Mouse (Mus musculus) hindbrain, embryonic 14.5 days (tissue): ENCODE results near the gene Olfr847. TPM values are rescaled to one million over a fixed set of nuclear protein-coding genes. Genes with fewer than 3 reads are reported as not detected.

ENCODE experiments used
- ATAC-seq: fragments of 200-750 bp; cut with Nextera tagmentation; 2 replicates; pipeline ENCODE4 v1.8.0; 2017; ENCODE audit warnings: moderate number of reproducible peaks, mild to moderate bottlenecking, moderate TSS enrichment, moderate library complexity; ENCODE audit not compliant: low FRiP score
- DNase-seq: peaks from one replicate; pipeline ENCODE4 v3.0.0-alpha.2; 2015; ENCODE audit warnings: low spot score
- H3K27ac ChIP-seq: fragments of 300-500 bp; sonication (generic); 2 replicates; pipeline ENCODE4 v1.5.1; 2014; ENCODE audit warnings: mild to moderate bottlenecking, moderate library complexity
- H3K27me3 ChIP-seq: fragments of 300-500 bp; sonication (generic); 2 replicates; pipeline ENCODE4 v1.6.1; 2014; ENCODE audit warnings: mild to moderate bottlenecking, low read length, mixed read lengths; ENCODE audit not compliant: control insufficient read depth, insufficient read depth
- H3K36me3 ChIP-seq: fragments of 300-500 bp; sonication (generic); replicated peaks from 2 replicates; pipeline ENCODE4 v1.6.1; 2014; ENCODE audit not compliant: control insufficient read depth, insufficient read depth
- H3K4me1 ChIP-seq: fragments of 300-500 bp; sonication (generic); replicated peaks from 2 replicates; pipeline ENCODE4 v1.6.1; 2014; ENCODE audit warnings: antibody characterized with exemption, low read length, mixed read lengths; ENCODE audit not compliant: control insufficient read depth, insufficient read depth
- H3K4me2 ChIP-seq: fragments of 300-500 bp; sonication (generic); replicated peaks from 2 replicates; pipeline ENCODE4 v1.6.1; 2014; ENCODE audit warnings: mild to moderate bottlenecking, moderate library complexity
- H3K4me3 ChIP-seq: fragments of 300-500 bp; sonication (generic); replicated peaks from 2 replicates; pipeline ENCODE4 v1.5.1; 2014; ENCODE audit warnings: mild to moderate bottlenecking, low read length
- H3K9ac ChIP-seq: fragments of 300-500 bp; sonication (generic); 2 replicates; pipeline ENCODE4 v1.6.1; 2014
- H3K9me3 ChIP-seq: fragments of 300-500 bp; sonication (generic); 2 replicates; pipeline ENCODE4 v1.6.1; 2016; ENCODE audit warnings: low read length; ENCODE audit not compliant: control insufficient read depth
- WGBS: fragments of 180-500 bp; shearing (Covaris S2); extraction: QIAGEN DNeasy Blood & Tissue Kit; methylation state at CpG from one replicate; pipeline ENCODE4 v1.1.7; 2014; 5-methylcytosine and 5-hydroxymethylcytosine counted together
- polyA plus RNA-seq: library from polyadenylated mRNA; unstranded; fragments of >200 nt; fragmentation: Nextera tagmentation; extraction: Ambion mirVana; gene quantifications from 2 replicates; pipeline ENCODE4 v1.2.1, GENCODE M21; 2014

Gene Olfr847
- polyA plus RNA-seq: not detected in 2 replicates

DNA sequence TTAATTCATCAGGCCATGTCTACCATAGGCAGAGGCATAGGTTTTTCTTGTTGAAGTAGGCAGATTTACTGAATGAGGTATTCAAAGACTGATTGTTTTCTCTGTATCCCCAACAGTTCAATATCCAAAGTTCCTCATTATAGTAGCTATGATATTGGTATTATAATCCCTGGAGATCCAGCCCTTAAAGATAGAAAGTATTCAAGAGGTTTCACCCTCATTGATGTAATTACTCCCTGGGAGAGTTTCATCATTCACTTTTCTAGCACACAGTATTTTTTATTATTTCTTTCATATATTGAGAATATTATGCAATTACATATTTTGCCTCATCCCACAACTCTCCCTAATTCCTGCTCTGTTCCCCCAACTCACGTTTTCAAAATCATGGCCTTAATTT is at the start of gene Olfr847:
Gene Olfr847 (minus strand): TSS at position 101 of the 400 bp plus-strand sequence.
- 56% methylated on average over 1 of the region's 1 CpGs for WGBS
- no peak within 1 kb of the TSS for H3K4me2 ChIP-seq
- H3K27ac ChIP-seq: no peak within 1 kb of the TSS
- no peaks in the 10 kb centered on the region for H3K36me3 ChIP-seq
- DNase-seq (no peak), ATAC-seq (no peak)
- H3K9me3 ChIP-seq: peaks cover 8% of the 10 kb centered on the region; the same call in 1 of the 2 replicates
- no peak within 1 kb of the TSS for H3K9ac ChIP-seq
- H3K27me3 ChIP-seq: no peaks in the 10 kb centered on the region
- no peaks in the 10 kb centered on the region for H3K4me1 ChIP-seq
- H3K4me3 ChIP-seq: no peak within 1 kb of the TSS

DNA sequence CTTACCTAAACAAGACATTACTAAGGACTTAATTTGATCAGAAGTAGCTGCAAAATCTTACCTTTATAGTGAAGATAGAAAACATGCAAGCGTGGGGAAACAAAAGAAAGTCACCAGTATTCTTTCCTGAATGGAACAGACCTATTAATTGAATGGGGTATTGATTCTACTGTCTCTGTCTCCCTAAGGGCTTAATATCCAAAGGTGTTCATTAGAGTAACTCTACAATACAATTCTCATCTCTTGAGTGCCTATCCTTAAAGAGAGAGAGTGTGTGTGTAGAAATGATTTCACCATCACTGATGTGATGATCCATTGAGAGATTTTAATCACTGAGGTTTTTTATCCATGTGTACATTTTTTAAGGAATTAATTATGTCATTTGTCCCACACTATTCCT is 14.6 kb downstream of the Olfr847 start, which contains the start of gene Olfr846:
Gene Olfr846 (minus strand): TSS at position 101 of the 400 bp plus-strand sequence.
- ATAC-seq (no peak), DNase-seq (no peak)
- Histone ChIP-seq H3K9me3 (peaks cover 22% of the 10 kb centered on the region), H3K4me2 (no peak within 1 kb of the TSS), H3K27me3 (no peaks in the 10 kb centered on the region), H3K36me3 (no peaks in the 10 kb centered on the region), H3K9ac (no peak within 1 kb of the TSS), H3K4me1 (no peaks in the 10 kb centered on the region), H3K27ac (no peak within 1 kb of the TSS), H3K4me3 (no peak within 1 kb of the TSS)
- 64% methylated on average over 1 of the region's 1 CpGs for WGBS

DNA sequence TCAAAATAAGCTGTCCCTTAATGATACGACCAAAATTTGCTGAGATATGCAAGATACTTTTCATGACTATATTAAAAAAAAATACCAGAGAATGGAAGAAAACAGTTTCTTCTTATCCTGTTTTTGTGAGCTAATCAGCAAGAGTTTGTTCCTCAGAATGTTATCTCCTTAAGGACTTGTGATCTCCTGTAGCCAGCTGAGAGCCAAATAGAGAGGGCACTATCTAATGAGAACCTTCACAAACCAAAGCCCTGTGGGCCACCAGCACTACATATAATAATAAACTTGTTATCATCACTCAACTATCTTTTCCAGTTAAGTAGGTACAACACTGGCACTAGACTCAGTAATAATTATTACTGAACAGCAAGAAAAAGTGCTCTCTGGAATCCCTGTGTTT is 42.3 kb downstream of the Olfr847 start, which contains the start of gene Olfr845:
Gene Olfr845 (plus strand): TSS at position 301 of the 400 bp plus-strand sequence.
- no peak within 1 kb of the TSS for H3K27ac ChIP-seq
- DNase-seq (no peak), ATAC-seq (no peak)
- H3K9me3 ChIP-seq: peaks cover 15% of the 10 kb centered on the region; the same call in 1 of the 2 replicates
- 75% methylated on average over 1 of the region's 1 CpGs for WGBS
- H3K9ac ChIP-seq: no peak within 1 kb of the TSS
- H3K4me1 ChIP-seq: no peaks in the 10 kb centered on the region
- H3K4me3 ChIP-seq: no peak within 1 kb of the TSS
- no peaks in the 10 kb centered on the region for H3K36me3 ChIP-seq
- no peaks in the 10 kb centered on the region for H3K27me3 ChIP-seq
- H3K4me2 ChIP-seq: no peak within 1 kb of the TSS

Other genes with a start within 250 kb of the Olfr847 start
- not detected in 2 replicates for gene Olfr837, start 242.4 kb downstream of the Olfr847 start, polyA plus RNA-seq
- gene Olfr839-ps1, start 201.4 kb downstream of the Olfr847 start, polyA plus RNA-seq: not detected in 2 replicates
- gene Olfr843, start 126.7 kb downstream of the Olfr847 start, polyA plus RNA-seq: not detected in 2 replicates
- gene Olfr844, start 62.3 kb downstream of the Olfr847 start, polyA plus RNA-seq: not detected in 2 replicates
- not detected in 2 replicates for gene Olfr845, start 42.2 kb downstream of the Olfr847 start, polyA plus RNA-seq
- not detected in 2 replicates for gene Olfr846, start 14.7 kb downstream of the Olfr847 start, polyA plus RNA-seq
- not detected in 2 replicates for gene Olfr849, start 61.6 kb upstream of the Olfr847 start, polyA plus RNA-seq
- gene Olfr850, start 99.6 kb upstream of the Olfr847 start, polyA plus RNA-seq: not detected in 2 replicates
- not detected in 2 replicates for gene Olfr851, start 114.6 kb upstream of the Olfr847 start, polyA plus RNA-seq
- gene Olfr853, start 162.4 kb upstream of the Olfr847 start, polyA plus RNA-seq: not detected in 2 replicates
- gene Olfr854, start 188.7 kb upstream of the Olfr847 start, polyA plus RNA-seq: not detected in 2 replicates
- not detected in 2 replicates for gene Olfr855, start 203.9 kb upstream of the Olfr847 start, polyA plus RNA-seq
- gene Zfp317, start 243.4 kb upstream of the Olfr847 start, polyA plus RNA-seq: 34.3 and 34.8 TPM in 2 replicates